Mouse (Mus musculus) left cerebral cortex, adult 2 months (tissue): Measurements from ENCODE around the gene Mybpc3. TPM values are rescaled to one million over a fixed set of nuclear protein-coding genes. Genes with fewer than 3 reads are reported as not detected.

Experiments used
- DNase-seq, 2 experiments: peaks; one replicate each; pipeline ENCODE4 v3.0.0; 2021 to 2022; ENCODE audit warnings: low spot score in 2 of 2, mixed read lengths in 1 of 2; ENCODE audit errors: extremely low spot score in 1 of 2
- H3K27ac ChIP-seq: fragments of 200-600 bp; 2 replicates; pipeline ENCODE4 v1.8.1; 2022
- H3K4me3 ChIP-seq: fragments of 200-600 bp; 2 replicates; pipeline ENCODE4 v1.8.1; 2022
- CTCF ChIP-seq: fragments of 200-600 bp; IDR thresholded peaks from 2 replicates; pipeline ENCODE4 v1.8.1; 2022; ENCODE audit warnings: antibody characterized with exemption, mild to moderate bottlenecking, moderate library complexity
- intact Hi-C: fragments of 180-260 bp; cut with DNase I; formaldehyde crosslinking; loops from one replicate; pipeline ENCODE4 v1.15.1; 2025
- total RNA-seq, 2 experiments: library from RNA; stranded (reverse); gene quantifications; 2 replicates each; pipeline ENCODE4 v1.2.3; 2021

Gene Mybpc3
- total RNA-seq, 2 experiments from 2014 or later, result 0.33 to 0.43 TPM

DNA sequence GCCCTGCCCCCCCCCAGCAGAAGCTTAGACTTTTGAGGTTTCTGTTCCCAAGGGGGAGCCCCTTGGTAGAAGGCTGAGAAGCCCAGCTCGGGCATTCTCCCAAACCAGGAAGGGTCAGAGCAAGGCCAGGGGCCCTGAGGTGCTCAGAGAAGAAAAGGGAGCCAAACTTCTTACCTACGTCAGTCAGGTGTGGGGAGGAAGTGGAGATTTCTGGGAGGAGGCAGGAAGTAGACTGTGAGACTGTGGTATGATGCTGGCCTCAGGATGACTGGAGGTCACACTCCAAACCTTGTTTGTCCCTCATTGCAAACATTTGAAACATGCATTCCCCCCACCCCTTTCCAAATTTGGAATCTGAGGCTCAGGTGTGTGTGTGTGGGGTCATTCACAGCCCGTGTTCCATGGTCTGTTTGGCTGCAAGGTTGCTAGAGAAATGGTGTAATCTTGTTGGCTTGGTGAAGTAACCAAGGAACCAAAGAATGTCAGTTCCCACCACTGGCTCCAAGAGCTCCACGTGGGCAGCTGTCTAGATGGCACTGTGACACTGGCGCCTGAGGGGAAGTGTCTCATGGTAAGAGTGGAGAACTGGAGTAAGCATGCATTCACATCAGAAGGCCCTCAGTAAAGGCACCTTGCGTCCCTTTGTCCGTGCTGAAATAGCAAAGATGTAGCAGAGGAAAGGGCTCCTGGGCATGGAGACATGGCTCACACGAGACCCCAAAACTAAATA, 37.0 kb upstream of the Mybpc3 start:
- Histone ChIP-seq H3K4me3 (no peak overlapping the region), H3K27ac (no peak overlapping the region)
- intact Hi-C loops, result no loop called here
- no peak for TF ChIP-seq CTCF
- DNase-seq, result no peak

DNA sequence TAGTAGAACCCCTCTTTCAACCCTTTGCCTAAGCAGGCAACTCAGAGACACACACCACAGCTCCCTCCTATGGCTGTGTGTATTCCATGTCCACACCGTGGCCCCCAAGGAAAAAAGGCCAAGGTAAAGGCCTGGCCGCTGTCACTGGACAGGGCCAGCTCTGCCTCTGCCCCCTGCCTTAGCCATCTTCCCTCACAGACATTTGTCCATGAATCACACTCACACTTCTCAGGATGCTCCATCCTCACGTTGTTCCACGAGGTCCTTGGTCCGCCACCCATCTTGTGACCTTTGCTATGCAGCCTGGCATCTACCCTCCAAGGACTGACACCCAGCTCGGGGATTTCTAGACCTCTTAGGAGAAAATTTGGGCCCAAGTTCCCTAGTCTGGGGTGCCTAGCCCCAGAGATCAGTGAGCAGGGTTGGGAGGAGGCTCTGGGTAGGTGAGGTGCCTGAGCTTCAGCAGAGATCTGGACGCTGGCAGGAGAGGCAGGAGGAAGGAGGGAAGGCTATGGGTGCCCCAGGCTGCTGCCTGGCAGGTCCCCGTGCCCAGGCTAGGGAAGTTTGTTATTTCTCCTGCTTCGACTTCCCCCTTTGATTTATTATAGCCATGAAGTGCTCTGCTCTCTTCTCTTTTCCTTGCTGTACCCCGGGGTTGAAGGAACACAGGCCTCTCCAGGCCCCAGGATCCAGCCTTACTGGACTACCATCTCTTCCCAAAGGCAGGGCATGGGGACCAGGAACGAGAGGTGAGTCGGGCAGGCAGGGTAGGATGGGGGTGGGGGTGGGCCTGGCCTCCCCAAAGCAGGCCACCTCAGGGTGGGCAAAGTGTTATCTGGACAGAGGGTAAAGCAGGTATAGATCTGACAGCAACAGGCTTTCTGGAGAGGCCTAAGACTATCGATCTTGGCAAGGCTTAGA, 35.9 kb upstream of the Mybpc3 start, which contains the start of gene Spi1:
TSS of gene Spi1 (plus strand) at position 616 of the 921 bp plus-strand sequence.
- no peak for DNase-seq
- H3K4me3 ChIP-seq, result no peak within 1 kb of the TSS
- TF ChIP-seq CTCF, result no peak
- intact Hi-C loops, result no loop called here
- peak within 1 kb of the TSS; percentile 57 for H3K27ac ChIP-seq

DNA sequence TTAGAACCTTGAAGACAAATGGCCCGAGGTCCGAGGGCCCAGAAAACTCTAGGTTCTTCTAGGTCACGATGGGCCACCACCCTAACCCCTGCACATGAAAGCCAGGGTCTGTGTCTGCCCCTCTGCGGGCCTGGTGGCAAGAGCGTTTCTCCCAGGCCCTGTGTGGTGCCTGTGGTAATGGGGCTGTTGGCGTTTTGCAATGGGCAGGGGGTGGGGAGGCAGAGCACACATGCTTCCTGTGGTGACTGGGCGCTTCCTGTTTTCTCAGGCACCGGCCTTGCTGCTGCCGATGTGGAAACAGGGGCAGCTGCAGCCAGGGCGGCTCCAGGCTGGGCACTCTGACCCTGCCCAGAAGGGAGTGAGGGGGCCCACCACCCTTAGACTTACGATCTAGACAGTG, 35.1 kb upstream of the Mybpc3 start:
- no peak for TF ChIP-seq CTCF
- no peak overlapping the region for H3K4me3 ChIP-seq
- peak overlapping the region; percentile 57 for H3K27ac ChIP-seq
- intact Hi-C loops, result no loop called here
- no peak for DNase-seq

DNA sequence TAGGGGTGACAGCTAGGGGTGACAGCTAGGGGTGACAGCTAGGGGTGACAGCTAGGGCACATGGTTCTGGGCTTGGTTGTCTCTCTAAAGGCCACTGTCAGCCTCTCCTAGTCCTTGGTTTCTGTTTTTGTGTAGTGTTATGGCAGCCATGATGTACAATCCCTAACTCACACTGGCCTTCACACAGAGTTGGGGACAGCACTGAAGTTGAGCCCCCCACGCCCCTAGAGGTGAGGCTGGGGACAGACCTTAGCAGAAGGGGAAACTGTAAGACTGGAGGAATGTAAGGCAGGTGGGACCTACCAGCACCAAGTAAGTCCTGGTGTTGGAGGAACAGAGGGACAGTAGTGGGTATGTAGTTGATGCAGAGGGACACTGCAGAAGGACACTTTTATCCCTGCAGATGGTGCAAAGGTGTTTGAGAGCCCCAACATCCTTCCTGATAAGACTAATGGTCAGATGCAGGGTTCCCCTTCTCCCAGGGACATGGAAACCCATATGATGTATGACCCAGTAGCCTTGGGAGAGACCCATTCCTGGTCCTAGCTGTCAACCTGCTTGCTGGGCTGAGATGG, 34.5 kb upstream of the Mybpc3 start:
- intact Hi-C loops, result no loop called here
- Histone ChIP-seq H3K4me3 (no peak overlapping the region), H3K27ac (peak overlapping the region; percentile 55)
- DNase-seq, result no peak
- no peak for TF ChIP-seq CTCF

DNA sequence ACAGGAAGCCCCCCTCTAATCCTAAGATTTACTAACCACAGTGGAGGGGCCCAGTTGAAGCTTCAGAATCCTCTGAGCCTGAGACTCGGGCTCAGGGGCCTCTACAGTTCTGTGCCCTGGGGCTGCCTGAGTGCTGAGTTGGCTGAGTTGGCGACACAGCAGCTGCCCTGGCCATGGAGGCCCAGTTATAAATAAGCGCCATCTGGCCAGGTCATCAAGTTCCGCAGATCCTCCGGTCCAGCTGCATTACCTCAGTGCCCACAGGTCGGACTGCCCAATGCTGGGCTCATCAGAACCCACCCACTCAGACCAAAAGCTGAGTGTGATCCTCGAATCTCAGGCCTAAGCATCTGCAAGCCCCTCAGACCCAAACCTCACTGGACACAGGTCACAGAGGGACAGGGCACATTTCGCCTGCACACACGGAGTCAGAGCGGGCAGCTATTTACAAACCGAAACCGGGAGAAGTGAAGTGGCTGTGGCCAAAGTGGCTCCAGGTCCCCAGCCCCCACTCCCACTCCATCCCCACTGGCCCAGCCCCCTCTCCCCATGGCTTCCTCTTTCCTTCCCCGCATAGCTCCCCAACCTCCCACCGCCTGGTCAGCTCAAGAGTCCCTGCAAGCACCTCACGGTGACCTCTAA, 33.6 kb upstream of the Mybpc3 start:
- Histone ChIP-seq H3K27ac (peak overlapping the region; percentile 55; the same call in 1 of the 2 replicates), H3K4me3 (no peak overlapping the region)
- TF ChIP-seq CTCF, result no peak
- DNase-seq, result no peak
- intact Hi-C loops, result no loop called here

DNA sequence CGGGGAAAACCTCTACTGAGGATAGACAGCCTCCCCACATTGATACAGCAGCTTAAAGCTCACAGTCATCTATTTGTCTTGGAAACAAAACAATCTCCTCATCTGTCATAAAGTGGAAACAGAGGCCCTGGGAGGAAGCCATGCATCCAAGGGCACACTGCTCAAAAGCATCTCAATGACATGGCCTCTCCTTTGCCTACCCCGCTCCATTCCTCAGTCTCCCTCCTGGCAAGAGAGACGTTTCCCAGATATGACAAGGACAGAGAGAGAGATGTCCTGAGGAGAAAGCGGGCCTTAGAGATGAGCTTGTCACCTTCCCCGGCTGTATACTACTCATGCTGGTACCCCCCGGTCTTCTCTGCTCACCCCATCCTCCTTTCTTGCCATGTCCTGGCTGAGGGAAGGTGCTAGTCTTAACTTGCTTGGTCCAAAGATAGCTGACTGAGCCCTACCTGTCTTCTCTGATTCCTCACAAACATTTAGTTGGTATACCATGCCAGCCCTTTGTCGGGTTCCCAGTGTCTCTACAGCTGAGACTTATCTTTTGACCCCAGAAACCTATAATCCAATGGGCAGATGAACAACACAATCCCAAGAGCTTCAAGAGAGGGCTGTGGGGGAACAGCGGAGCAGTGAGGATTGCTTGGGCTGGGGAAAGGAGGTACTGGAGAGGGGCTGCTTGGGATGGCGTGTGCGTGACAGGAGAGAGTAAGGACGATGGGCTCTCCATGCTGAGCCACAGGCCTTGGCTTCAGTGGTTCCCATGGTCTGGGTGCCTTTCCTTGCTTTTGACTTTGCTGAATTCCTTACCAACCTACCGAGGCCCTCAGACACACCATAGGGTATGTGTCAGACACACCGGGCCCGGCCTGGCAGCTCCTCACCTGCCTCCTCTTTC, 32.2 kb upstream of the Mybpc3 start:
- DNase-seq, result no peak
- intact Hi-C loops, result no loop called here
- Histone ChIP-seq H3K4me3 (no peak overlapping the region), H3K27ac (no peak overlapping the region)
- no peak for TF ChIP-seq CTCF

DNA sequence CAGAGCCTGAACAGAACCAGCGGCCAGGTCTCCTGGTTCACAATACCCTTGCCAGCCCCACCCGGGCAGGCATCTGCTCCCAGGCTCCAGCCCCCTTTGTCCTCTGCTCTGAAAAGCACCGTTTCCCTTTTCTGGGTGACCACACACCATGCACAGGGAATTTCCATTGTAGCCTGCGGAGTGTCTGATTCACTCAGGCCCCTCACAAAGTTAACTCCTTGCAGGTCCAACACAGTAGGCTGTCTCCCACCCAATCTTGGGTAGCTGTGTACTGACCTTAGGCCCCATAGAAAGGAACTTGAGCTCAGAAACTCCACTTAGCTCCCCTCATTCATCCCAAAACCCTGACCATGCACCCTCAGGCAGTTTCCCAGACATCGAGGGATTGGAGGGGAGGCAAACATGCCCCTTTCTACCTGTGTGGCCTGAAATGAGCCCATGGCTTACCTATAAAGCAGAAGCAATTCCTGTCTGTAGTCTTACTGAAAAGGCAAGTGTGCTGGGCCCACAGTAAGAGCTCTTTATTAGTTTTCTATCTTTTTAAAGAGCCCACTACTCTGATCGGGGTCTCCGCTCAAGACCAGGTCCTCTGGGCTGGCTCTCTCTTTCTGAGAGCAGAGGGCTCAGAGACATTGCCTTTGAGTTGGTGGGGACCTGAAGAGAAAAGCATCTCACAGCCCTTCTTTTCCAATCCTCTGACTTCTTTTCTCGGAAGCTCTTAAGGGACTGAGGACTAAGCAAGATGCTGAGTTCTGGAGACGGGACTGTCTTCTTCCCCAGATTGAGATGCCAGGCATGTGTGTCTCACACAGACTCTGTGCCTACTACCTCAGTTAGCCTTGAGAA, 31.3 kb upstream of the Mybpc3 start:
- no peak overlapping the region for H3K27ac ChIP-seq
- intact Hi-C loops, result no loop called here
- H3K4me3 ChIP-seq, result no peak overlapping the region
- no peak for DNase-seq
- no peak for TF ChIP-seq CTCF

DNA sequence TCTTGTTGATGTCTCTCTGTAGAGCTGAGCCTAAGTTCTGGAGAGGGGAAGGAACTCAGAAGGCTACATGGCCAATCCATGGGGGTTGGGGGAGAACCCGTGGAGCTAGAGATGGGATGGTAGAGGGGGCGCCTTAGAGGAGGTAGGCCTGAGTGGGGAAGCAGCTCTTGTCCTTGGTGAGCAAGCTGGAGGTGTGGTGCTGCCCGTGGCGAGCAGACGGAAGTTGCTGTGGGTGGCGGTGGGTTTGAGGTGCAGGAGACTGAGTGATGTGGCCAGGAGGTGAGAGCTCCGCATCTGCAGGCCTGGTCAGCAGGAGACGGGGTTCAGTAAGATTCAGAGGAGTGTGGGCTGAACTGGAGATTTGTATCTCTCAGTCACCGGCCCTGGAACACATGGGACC, 30.5 kb upstream of the Mybpc3 start:
- Histone ChIP-seq H3K4me3 (no peak overlapping the region), H3K27ac (no peak overlapping the region)
- DNase-seq, result no peak
- intact Hi-C loops, result no loop called here
- TF ChIP-seq CTCF, result no peak

DNA sequence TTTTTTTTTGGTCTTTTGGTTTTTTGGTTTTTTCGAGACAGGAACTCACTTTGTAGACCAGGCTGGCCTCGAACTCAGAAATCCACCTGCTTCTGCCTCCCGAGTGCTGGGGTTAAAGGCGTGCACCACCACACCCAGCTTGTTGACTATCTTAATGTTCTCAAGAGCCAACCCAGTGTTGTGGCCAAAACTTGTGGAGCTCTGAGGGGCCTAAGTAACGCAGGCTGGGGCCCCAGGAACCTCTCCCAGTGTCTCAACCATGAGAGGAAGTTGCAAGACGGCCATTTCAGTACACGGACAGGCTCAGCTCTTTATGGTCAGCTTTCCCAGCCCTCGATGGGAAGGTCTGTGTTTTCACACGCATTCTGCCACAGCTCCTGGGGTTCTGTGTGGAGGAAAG, 29.0 kb upstream of the Mybpc3 start:
- Histone ChIP-seq H3K27ac (no peak overlapping the region), H3K4me3 (no peak overlapping the region)
- no peak for DNase-seq
- TF ChIP-seq CTCF, result no peak
- intact Hi-C loops, result no loop called here

DNA sequence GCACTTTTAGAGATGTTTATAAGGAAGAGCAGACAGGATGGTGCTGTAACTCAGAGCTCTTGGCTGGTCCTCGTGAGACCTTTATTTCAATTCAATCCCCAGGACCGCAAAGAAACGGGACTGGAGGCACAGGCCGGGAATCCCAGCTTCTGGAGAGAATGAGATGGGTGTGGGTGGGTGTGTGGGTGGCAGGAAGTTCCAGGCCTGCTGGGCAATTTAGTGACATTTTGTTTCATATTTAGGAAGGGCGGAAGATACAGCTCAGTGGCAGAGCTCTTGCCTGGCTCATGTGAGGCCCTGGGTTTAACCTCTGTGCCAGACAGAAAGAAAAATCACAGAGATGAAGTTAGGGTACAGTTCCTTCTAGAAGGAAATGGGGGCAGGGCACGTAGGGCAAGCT, 27.7 kb upstream of the Mybpc3 start:
- intact Hi-C loops, result no loop called here
- no peak for DNase-seq
- no peak for TF ChIP-seq CTCF
- no peak overlapping the region for H3K4me3 ChIP-seq
- H3K27ac ChIP-seq, result peak overlapping the region; percentile 29; the same call in 1 of the 2 replicates
